In genomic region chr5:89581143-89581542, GRCm38 (mm10) we compare ENCODE assay signal across 17 mouse cellular contexts. TPM values are rescaled to one million over a fixed set of nuclear protein-coding genes. Genes with fewer than 3 reads are reported as not detected.
A peak's percentile ranks its signal among the peaks of the same experiment; 100 is the strongest.
DNase-seq lines count a peak whose midpoint lies in the region; ATAC-seq and TF ChIP-seq lines count a peak whose summit lies in the region.
"Had no signal": no experiment of that assay in that cellular context is flagged by ENCODE, and none has a peak within 500 bp of the region (broad histone marks: within the 10 kb centered on the region; RNA-seq: fewer than 3 reads in every experiment).

No protein-coding gene starts in this region.

- H3K9me3 ChIP-seq in hindbrain, postnatal 0 days (ENCODE audit: low read length): no peaks in the 10 kb centered on the region
- H3K9me3 ChIP-seq in liver, embryonic 12.5 days (replicated peaks): no peaks in the 10 kb centered on the region
- H3K9me3 ChIP-seq: embryonic facial prominence, embryonic 15.5 days; kidney, embryonic 15.5 days; liver, embryonic 15.5 days had no signal

- no peak overlapping the region for H3K4me2 ChIP-seq in hindbrain, postnatal 0 days (ENCODE audit: low read depth, low read length)
- no peak overlapping the region for H3K4me2 ChIP-seq in liver, embryonic 12.5 days
- H3K4me2 ChIP-seq: embryonic facial prominence, embryonic 15.5 days; kidney, embryonic 15.5 days; liver, embryonic 15.5 days had no signal

- no peak overlapping the region for H3K9ac ChIP-seq in hindbrain, postnatal 0 days (replicated peaks; ENCODE audit: low read length)
- no peak overlapping the region for H3K9ac ChIP-seq in liver, embryonic 12.5 days
- H3K9ac ChIP-seq: embryonic facial prominence, embryonic 15.5 days; kidney, embryonic 15.5 days; liver, embryonic 15.5 days had no signal

- no peak overlapping the region for H3K27ac ChIP-seq in hindbrain, postnatal 0 days
- no peak overlapping the region for H3K27ac ChIP-seq in liver, embryonic 12.5 days
- H3K27ac ChIP-seq: embryonic facial prominence, embryonic 15.5 days; heart, adult 2 months; kidney, embryonic 15.5 days; liver, embryonic 15.5 days; macrophage had no signal

- DNase-seq in layer of hippocampus, adult 11-12 months (ENCODE audit: low spot score): peak; percentile 21
- no peak for DNase-seq in layer of hippocampus, adult 9-10 months (ENCODE audit: low spot score)
- DNase-seq in right cerebral cortex, adult 2 months (ENCODE audit: low spot score in 2 of 2): peak; percentile 11 to 22
- no peak for DNase-seq in right cerebral cortex, postnatal 4 days
- DNase-seq in hindbrain, postnatal 0 days (ENCODE audit: low spot score): peak; percentile 65
- DNase-seq in gastrocnemius, adult 8-10 months (ENCODE audit: low spot score in 2 of 2): no peak
- DNase-seq: adrenal gland, adult 2 months; heart, adult 2 months; right cerebral cortex, postnatal 25 days; thymus, postnatal 25 days had no signal

- H3K4me3 ChIP-seq in hindbrain, postnatal 0 days (ENCODE audit: low read length): no peak overlapping the region
- H3K4me3 ChIP-seq in liver, embryonic 12.5 days: no peak overlapping the region
- H3K4me3 ChIP-seq: embryonic facial prominence, embryonic 15.5 days; heart, adult 2 months; kidney, embryonic 15.5 days; liver, embryonic 15.5 days had no signal

- ATAC-seq in hindbrain, postnatal 0 days: peak; percentile 62; the same call in 1 of the 2 replicates
- no peak for ATAC-seq in liver, embryonic 12.5 days

- H3K27me3 ChIP-seq in hindbrain, postnatal 0 days (ENCODE audit: insufficient read depth, low read length): no peaks in the 10 kb centered on the region
- H3K27me3 ChIP-seq in liver, embryonic 12.5 days (replicated peaks): no peaks in the 10 kb centered on the region
- H3K27me3 ChIP-seq: embryonic facial prominence, embryonic 15.5 days; kidney, embryonic 15.5 days; liver, embryonic 15.5 days had no signal

- no peaks in the 10 kb centered on the region for H3K4me1 ChIP-seq in hindbrain, postnatal 0 days (ENCODE audit: insufficient read depth, low read length)
- no peaks in the 10 kb centered on the region for H3K4me1 ChIP-seq in liver, embryonic 12.5 days
- H3K4me1 ChIP-seq: embryonic facial prominence, embryonic 15.5 days; kidney, embryonic 15.5 days; liver, embryonic 15.5 days had no signal

- TF ChIP-seq CTCF in hindbrain, postnatal 0 days (IDR thresholded peaks at IDR 0.05; ENCODE audit: low read depth): no peak

- no peaks in the 10 kb centered on the region for H3K36me3 ChIP-seq in hindbrain, postnatal 0 days (ENCODE audit: insufficient read depth, low read length)
- no peaks in the 10 kb centered on the region for H3K36me3 ChIP-seq in liver, embryonic 12.5 days
- H3K36me3 ChIP-seq: embryonic facial prominence, embryonic 15.5 days; kidney, embryonic 15.5 days; liver, embryonic 15.5 days had no signal

- 42% methylated on average over 1 of the region's 1 CpGs for WGBS in hindbrain, postnatal 0 days
- 86% methylated on average over 1 of the region's 1 CpGs for WGBS in liver, embryonic 12.5 days (ENCODE audit: insufficient replicate concordance)

RNA-seq across cellular contexts. Expression of gene Npffr2, which starts 53.9 kb away (rescaled TPM):
- total RNA-seq in hindbrain, postnatal 0 days (2014; rRNA removed): 1.2 and 1.9 TPM in 2 replicates
- polyA plus RNA-seq in hindbrain, postnatal 0 days (2015; fragmentation: Nextera tagmentation; extraction: Ambion mirVana): 0.24 TPM in 1 of 2 replicates, not detected in the other
- not detected for total RNA-seq in gastrocnemius, adult 8-10 months (2022)
- not detected in 2 replicates for polyA plus RNA-seq in liver, embryonic 12.5 days (2016; fragmentation: Nextera tagmentation; extraction: Ambion mirVana)
- total RNA-seq: adrenal gland, adult 2 months; heart, adult 2 months; hematopoietic stem cell, adult 5-6 weeks had no signal
- polyA plus RNA-seq: adrenal gland, adult 2 months; embryonic facial prominence, embryonic 15.5 days; heart, adult 2 months; kidney, embryonic 15.5 days; liver, embryonic 15.5 days; macrophage; stomach, embryonic 14.5 days had no signal

Comparison
In these comparisons a context has a peak if more than half of its experiments do, and no peak if none do; other contexts are left out.
1. DNase-seq: peak in layer of hippocampus, adult 11-12 months (single experiment), right cerebral cortex, adult 2 months (2 of 2) and hindbrain, postnatal 0 days (single experiment); none in layer of hippocampus, adult 9-10 months (single experiment), right cerebral cortex, postnatal 4 days (single experiment) and gastrocnemius, adult 8-10 months (0 of 2).